Mouse (Mus musculus) embryonic facial prominence, embryonic 13.5 days (tissue): Measurements from ENCODE around the gene Trp53rkb. TPM values are rescaled to one million over a fixed set of nuclear protein-coding genes. Genes with fewer than 3 reads are reported as not detected.
A peak's percentile ranks its signal among the peaks of the same experiment; 100 is the strongest.
"Not testable (repeated sequence)": the region's sequence is repeated elsewhere in the genome, so short reads cannot be mapped to it uniquely, and the experiment has no call there.

Experiments used
- ATAC-seq: fragments of 200-750 bp; cut with Nextera tagmentation; 2 replicates; pipeline ENCODE4 v1.8.0; 2017; ENCODE audit warnings: low read depth; ENCODE audit not compliant: insufficient number of reproducible peaks, insufficient read depth, low FRiP score, low TSS enrichment
- H3K27ac ChIP-seq: fragments of 300-500 bp; sonication (generic); 2 replicates; pipeline ENCODE4 v1.5.1; 2015; ENCODE audit warnings: moderate library complexity, mild to moderate bottlenecking, inconsistent platforms
- H3K27me3 ChIP-seq: fragments of 300-500 bp; sonication (generic); 2 replicates; pipeline ENCODE4 v1.6.1; 2015; ENCODE audit warnings: mild to moderate bottlenecking, inconsistent platforms
- H3K36me3 ChIP-seq: fragments of 300-500 bp; sonication (generic); 2 replicates; pipeline ENCODE4 v1.6.1; 2015; ENCODE audit warnings: mild to moderate bottlenecking, inconsistent platforms
- H3K4me1 ChIP-seq: fragments of 300-500 bp; sonication (generic); 2 replicates; pipeline ENCODE4 v1.6.1; 2015; ENCODE audit warnings: inconsistent platforms
- H3K4me2 ChIP-seq: fragments of 300-500 bp; sonication (generic); 2 replicates; pipeline ENCODE4 v1.6.1; 2015; ENCODE audit warnings: moderate library complexity, mild to moderate bottlenecking, inconsistent platforms
- H3K4me3 ChIP-seq: fragments of 300-500 bp; sonication (generic); 2 replicates; pipeline ENCODE4 v1.5.1; 2015; ENCODE audit warnings: mild to moderate bottlenecking, inconsistent platforms
- H3K9ac ChIP-seq: fragments of 300-500 bp; sonication (generic); 2 replicates; pipeline ENCODE4 v1.6.1; 2015; ENCODE audit warnings: mild to moderate bottlenecking, inconsistent platforms
- H3K9me3 ChIP-seq: fragments of 300-500 bp; sonication (generic); 2 replicates; pipeline ENCODE4 v1.6.1; 2016; ENCODE audit warnings: inconsistent platforms
- WGBS: fragments of 180-500 bp; shearing (Covaris S2); methylation state at CpG from one replicate; pipeline ENCODE4 v1.1.7; 2015; ENCODE audit warnings: mixed read lengths; 5-methylcytosine and 5-hydroxymethylcytosine counted together
- polyA plus RNA-seq: library from polyadenylated mRNA; unstranded; fragments of >200 nt; fragmentation: Nextera tagmentation; extraction: Ambion mirVana; gene quantifications from 2 replicates; pipeline ENCODE4 v1.2.1, GENCODE M21; 2015

The Trp53rkb gene
- polyA plus RNA-seq, 1 experiment from 2014 or later: 10.4 TPM

DNA sequence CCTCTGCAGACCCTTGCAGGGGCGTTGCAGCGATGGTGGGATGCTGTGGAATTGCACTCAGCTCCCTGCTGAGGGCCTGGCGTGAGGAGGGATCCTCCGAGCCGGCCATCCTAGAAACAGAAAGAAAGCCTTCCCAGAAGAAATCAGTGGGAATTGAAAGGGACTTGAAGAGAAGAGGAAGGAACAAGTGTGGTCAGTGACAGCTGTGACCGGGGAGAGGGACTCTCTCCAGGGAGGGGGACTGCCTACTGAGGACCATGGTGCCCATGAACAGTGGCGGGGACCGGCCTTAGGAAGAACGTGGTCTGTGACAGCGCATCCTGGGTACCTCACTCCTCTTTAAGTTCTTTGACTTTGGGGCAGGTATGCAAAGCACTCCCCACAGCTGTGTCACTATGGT, 18.7 kb upstream of the Trp53rkb start:
- Histone ChIP-seq H3K36me3 (no peaks in the 10 kb centered on the region), H3K4me2 (no peak overlapping the region), H3K27me3 (no peaks in the 10 kb centered on the region), H3K9ac (no peak overlapping the region), H3K9me3 (no peaks in the 10 kb centered on the region), H3K4me1 (no peaks in the 10 kb centered on the region), H3K4me3 (no peak overlapping the region), H3K27ac (no peak overlapping the region)
- 86% methylated on average over 10 of the region's 10 CpGs for WGBS
- ATAC-seq: no peak

DNA sequence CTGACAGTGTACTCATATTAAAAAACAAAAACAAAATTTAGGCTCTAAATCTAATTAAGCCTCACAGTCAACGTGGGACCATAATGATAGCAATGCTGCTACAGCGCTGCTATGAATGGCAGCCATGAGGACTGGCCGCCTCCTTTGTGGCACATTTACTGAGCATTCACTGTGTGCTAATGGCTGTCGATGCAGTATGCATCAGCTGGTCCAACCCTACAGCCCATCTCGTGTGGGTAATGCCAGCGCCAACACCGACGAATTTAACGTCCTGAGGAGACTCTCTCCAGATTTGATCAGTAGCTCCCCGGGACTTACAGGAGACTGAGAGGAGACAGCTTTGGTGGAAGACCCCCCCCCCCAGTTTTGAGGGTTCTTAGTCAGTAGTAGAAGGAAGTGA, 18.1 kb upstream of the Trp53rkb start:
- no peak for ATAC-seq
- Histone ChIP-seq H3K4me3 (no peak overlapping the region), H3K36me3 (no peaks in the 10 kb centered on the region), H3K9me3 (no peaks in the 10 kb centered on the region), H3K4me1 (no peaks in the 10 kb centered on the region), H3K27ac (no peak overlapping the region), H3K4me2 (no peak overlapping the region), H3K27me3 (no peaks in the 10 kb centered on the region), H3K9ac (no peak overlapping the region)
- 86% methylated on average over 10 of the region's 10 CpGs for WGBS

DNA sequence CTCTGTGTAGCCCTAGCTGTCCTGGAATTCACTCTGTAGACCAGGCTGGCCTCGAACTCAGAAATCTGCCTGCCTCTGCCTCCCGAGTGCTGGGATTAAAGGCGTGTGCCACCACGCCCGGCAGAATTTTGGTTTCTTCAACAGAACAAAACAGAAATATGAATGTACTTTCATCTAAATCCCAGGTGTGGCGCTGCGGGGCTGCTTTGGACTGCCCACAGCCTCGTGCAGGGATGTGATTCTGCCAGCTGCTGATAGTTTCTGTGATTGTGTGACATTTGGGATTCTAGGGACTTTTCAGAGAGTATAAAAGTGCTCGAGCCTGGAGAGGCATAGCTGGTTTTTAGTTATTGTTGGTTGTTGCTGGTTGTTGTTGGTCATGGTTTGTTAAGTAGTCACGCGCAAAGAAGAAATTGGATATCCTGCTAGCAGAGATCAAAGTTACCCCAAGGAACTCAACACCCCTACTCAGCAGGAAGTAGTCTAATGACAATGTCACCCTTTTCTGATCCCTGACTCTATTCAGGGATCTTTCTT, 16.9 kb upstream of the Trp53rkb start:
- H3K36me3 ChIP-seq: no peaks in the 10 kb centered on the region
- peak overlapping the region; percentile 69; the same call in 1 of the 2 replicates for H3K27ac ChIP-seq
- no peak overlapping the region for H3K4me3 ChIP-seq
- H3K9me3 ChIP-seq: no peaks in the 10 kb centered on the region
- peaks cover 6% of the 10 kb centered on the region for H3K4me1 ChIP-seq
- H3K9ac ChIP-seq: no peak overlapping the region
- WGBS: 51% methylated on average over 11 of the region's 11 CpGs
- H3K4me2 ChIP-seq: no peak overlapping the region
- no peak for ATAC-seq
- no peaks in the 10 kb centered on the region for H3K27me3 ChIP-seq

DNA sequence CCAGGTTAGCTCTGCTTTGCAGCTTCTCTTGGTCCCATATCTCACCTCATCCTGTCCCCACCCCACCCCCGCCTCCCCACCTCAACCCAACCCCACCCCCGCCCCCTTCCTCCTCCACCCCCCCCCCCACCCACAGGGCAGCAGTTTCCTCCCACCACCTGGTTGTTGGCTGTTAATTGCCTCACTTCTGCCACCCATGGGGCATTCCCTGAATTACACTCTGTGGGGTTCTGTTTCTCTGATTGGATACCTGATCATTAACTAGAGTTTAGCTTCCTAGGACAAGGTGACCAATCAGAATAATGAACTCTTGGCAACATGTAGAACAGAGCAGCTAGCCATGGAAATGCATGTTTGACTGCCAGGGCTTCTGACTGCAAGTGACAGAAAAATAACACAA, 16.1 kb upstream of the Trp53rkb start:
- Histone ChIP-seq H3K27ac (0 out of 2 replicates have a peak overlapping the region, but pooled peaks have one; percentile 69), H3K4me3 (no peak overlapping the region), H3K4me2 (no peak overlapping the region), H3K9me3 (no peaks in the 10 kb centered on the region), H3K4me1 (peaks cover 13% of the 10 kb centered on the region), H3K36me3 (no peaks in the 10 kb centered on the region), H3K27me3 (no peaks in the 10 kb centered on the region), H3K9ac (no peak overlapping the region)
- WGBS: 12% methylated on average over 2 of the region's 2 CpGs
- no peak for ATAC-seq

DNA sequence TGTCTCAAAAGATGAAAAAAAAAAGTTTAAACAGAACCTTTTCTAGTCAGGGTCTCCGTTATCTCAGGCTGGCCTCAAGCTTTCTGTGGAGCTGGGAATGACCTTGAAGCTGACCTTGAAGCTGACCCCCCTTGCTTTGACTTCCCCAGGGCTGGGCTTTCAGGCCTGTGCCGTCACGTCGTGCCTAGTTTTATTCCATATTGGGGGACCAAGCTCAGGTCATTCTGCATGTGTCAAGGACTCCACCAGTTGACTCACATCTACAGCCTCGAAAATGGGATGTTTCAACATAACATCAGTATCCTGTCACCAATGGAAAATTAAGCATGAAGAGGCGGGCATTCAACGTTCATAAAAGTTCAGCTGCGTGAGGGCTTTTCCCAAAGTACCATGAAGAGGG, 12.4 kb upstream of the Trp53rkb start:
- Histone ChIP-seq H3K4me1 (peaks cover 13% of the 10 kb centered on the region), H3K36me3 (no peaks in the 10 kb centered on the region), H3K4me2 (no peak overlapping the region), H3K27me3 (no peaks in the 10 kb centered on the region), H3K9ac (no peak overlapping the region), H3K27ac (peak overlapping the region; percentile 69; the same call in 1 of the 2 replicates), H3K4me3 (no peak overlapping the region), H3K9me3 (no peaks in the 10 kb centered on the region)
- no peak for ATAC-seq
- WGBS: 47% methylated on average over 8 of the region's 8 CpGs

DNA sequence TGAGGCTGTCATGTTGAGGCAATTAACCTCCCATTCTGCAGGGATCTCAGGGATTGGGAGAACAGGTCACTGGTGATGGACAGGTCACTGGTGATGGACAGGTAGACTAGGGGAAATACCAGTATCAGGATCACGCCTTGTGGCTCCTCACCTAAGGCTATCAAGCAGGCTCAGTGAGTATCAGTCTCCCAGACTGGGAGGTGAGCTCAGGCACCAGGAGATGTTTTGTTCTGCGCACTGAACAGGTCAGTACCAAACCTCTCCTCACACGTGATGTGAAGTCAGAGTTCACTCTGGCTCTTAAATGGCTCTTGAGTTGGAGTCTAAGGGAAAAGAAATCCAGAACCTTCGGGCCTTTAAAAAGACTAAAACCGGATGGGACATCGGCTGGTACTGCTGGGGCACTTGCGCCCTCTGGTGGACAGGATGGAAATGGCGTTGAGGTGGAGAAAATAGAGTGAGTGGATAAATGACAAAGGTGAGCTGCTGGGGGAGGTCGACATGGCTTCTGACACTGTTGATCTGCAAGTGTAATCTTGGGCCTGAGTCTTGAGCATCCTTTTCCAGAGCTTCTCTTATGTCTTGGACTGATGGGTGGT, 11.3 kb upstream of the Trp53rkb start:
- H3K9ac ChIP-seq: 0 out of 2 replicates have a peak overlapping the region, but pooled peaks have one; percentile 21
- H3K9me3 ChIP-seq: no peaks in the 10 kb centered on the region
- no peaks in the 10 kb centered on the region for H3K27me3 ChIP-seq
- H3K36me3 ChIP-seq: no peaks in the 10 kb centered on the region
- H3K4me3 ChIP-seq: no peak overlapping the region
- 12% methylated on average over 9 of the region's 9 CpGs for WGBS
- no peak overlapping the region for H3K4me2 ChIP-seq
- peaks cover 19% of the 10 kb centered on the region for H3K4me1 ChIP-seq
- ATAC-seq: no peak
- H3K27ac ChIP-seq: peak overlapping the region; percentile 33; the same call in 1 of the 2 replicates

DNA sequence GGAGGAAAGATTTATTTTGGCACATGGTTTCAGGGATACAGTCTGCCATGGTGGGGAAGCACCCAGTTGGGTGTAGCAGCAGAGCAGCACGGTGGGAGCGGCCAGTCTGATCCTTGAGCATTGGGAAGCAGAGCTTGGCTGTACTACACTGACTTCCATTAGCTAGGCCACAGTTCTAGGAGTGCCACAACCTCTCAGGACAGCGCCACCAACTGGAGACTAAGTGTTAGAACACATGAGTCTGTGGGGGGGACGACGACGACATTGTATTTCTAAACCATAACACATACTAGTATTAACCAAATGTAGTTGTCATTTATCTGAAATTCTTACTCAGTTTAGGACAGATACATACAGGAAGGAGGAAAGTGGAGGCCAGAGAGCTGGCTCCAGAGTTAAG, 8.0 kb upstream of the Trp53rkb start:
- Histone ChIP-seq H3K4me2 (no peak overlapping the region), H3K9me3 (no peaks in the 10 kb centered on the region), H3K27me3 (no peaks in the 10 kb centered on the region), H3K9ac (no peak overlapping the region), H3K36me3 (no peaks in the 10 kb centered on the region), H3K27ac (no peak overlapping the region), H3K4me3 (no peak overlapping the region), H3K4me1 (peaks cover 26% of the 10 kb centered on the region)
- no peak for ATAC-seq
- WGBS: 80% methylated on average over 6 of the region's 6 CpGs

DNA sequence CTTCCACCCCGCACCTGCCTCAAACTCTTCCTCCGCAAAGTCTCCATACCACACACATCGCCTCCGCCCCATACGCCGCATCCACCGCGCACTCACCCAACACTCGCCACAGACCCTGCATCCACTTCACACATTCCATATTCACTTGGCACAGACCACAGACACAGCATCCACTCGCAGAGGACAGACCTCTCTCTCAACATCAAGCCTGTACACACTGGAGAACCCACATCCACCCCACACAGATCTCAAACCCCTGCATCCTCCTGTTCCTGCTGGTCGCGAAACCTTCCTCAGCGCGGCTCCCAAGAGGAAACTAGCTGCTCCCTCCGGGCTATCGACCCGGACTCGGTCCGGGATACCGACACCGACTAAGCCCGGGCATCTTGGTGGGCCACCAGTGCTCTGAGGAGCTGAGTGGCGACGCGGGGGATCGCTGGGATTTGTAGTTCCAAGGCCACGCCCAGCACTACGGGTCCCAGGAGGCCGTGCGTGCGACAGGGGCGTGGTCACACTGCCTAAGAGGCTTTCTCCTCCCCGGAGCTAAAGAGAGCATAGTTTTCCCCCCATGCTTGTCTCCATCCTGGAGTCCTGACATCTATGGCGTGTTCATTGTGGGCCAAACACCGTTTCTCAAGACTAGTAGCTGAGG, 5.9 kb upstream of the Trp53rkb start:
- under 1% methylated on average over 35 of the region's 35 CpGs for WGBS
- H3K4me2 ChIP-seq: peak overlapping the region; percentile 88
- peak; percentile 91 for ATAC-seq

DNA sequence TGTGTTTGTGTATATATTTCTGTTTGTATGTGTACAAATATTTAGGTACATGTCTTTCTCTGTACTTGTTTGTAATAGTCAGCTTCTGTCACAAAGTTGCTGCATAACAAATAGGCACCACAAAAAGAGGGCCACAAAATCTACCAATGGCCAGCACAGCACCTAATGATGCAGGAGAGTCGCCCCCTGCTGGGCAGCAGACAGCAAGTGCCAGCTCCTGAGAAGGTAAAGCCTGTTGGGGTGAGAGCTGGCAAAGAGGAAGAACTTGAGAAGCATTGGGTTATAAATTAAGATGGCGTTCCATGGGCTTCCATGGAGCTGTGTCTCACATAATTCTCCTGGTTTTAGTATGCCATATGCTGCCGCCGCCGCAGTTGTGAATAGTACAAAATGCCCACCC, 593 bp upstream of the Trp53rkb start:
- no peak overlapping the region for H3K4me2 ChIP-seq
- H3K27me3 ChIP-seq: no peaks in the 10 kb centered on the region
- H3K4me1 ChIP-seq: peaks cover 18% of the 10 kb centered on the region
- peaks cover 10% of the 10 kb centered on the region for H3K36me3 ChIP-seq
- no peak overlapping the region for H3K4me3 ChIP-seq
- 79% methylated on average over 5 of the region's 5 CpGs for WGBS
- ATAC-seq: no peak
- no peak overlapping the region for H3K9ac ChIP-seq
- no peaks in the 10 kb centered on the region for H3K9me3 ChIP-seq
- H3K27ac ChIP-seq: no peak overlapping the region

More for the DNA sequence above, 5.9 kb upstream of the Trp53rkb start:
- Histone ChIP-seq H3K9ac (peak overlapping the region; percentile 83), H3K9me3 (no peaks in the 10 kb centered on the region), H3K27ac (no peak overlapping the region), H3K4me1 (peaks cover 13% of the 10 kb centered on the region), H3K4me3 (peak overlapping the region; percentile 72), H3K27me3 (no peaks in the 10 kb centered on the region), H3K36me3 (no peaks in the 10 kb centered on the region)

DNA sequence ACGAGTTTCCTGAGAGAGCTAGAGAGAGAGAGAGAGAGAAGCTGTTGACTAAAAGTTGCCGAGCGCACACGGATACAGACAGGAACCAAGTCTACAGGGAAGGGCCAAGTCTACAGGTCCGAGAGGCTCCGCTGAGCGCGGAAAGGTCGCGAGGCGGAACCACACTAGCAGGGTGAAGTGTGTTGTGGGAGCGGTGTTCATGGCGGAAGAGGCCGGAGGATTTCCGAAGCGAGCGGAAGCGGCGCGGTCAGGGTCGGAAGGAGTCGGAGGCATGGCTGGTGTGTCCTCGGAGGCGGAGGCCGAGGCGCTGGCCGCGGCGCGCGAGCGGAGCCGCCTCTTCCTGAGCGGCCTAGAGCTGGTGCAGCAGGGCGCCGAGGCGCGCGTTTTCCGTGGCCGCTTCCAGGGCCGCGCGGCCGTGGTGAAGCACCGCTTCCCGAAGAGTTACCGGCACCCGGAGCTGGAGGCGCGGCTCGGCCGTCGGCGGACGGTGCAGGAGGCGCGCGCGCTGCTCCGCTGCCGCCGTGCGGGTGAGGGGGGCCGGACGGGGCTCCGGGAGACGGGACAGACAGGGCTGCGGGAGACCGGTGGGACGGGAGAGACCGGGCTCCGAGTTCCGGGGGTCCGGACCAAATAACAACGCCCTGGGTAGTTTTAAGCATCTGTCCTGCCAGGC, 1.3 kb downstream of the Trp53rkb start:
- Histone ChIP-seq H3K4me2 (peak overlapping the region; percentile 70), H3K9ac (peak overlapping the region; percentile 89), H3K4me1 (peaks cover 14% of the 10 kb centered on the region), H3K36me3 (peaks cover 30% of the 10 kb centered on the region), H3K4me3 (peak overlapping the region; percentile 79), H3K27ac (peak overlapping the region; percentile 79)
- H3K27me3 ChIP-seq, H3K9me3 ChIP-seq: not testable (repeated sequence)
- ATAC-seq: peak; percentile 85
- under 1% methylated on average over 76 of the region's 76 CpGs for WGBS

DNA sequence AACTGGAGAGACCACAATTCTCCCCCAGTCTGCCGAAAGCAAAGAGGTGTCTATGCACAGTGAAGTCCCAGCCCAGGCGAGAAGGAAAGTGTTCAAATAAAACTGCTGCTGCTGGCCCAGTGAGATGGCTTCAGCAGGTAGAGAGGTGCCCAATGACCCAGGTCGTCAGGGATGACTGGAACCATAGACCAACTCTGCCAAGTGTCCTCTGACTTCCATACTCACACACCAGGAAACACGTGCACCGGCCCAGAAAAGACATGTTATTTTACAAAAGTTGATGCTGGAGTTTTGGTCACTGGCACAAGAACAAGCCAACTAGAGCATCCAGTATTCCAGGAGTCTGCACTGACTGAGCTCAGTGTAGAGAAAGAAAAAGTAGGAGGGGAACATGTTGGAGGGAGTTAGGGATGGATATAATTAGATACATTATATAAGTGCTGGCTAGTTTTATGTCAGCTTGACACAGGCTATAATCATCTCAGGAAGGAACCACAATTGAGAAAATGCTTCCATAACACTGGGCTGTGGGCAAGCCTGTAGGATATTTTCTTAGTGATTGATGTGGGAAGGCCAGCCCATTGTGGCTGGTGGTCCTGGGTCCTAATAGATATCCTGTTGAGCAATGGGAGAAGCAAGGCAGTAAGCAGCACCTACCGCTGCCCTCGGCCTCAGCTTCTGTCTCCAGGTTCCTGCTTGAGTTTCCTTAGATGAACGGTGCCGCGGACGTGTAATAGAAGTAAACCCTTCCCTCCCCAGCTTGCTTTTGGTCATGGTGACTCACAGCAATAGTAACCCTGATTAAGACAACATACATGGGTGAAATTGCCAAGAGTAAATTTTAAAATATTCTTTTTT, 7.5 kb downstream of the Trp53rkb start:
- no peaks in the 10 kb centered on the region for H3K9me3 ChIP-seq
- no peak overlapping the region for H3K4me3 ChIP-seq
- H3K27ac ChIP-seq: no peak overlapping the region
- peaks cover 35% of the 10 kb centered on the region for H3K36me3 ChIP-seq
- ATAC-seq: no peak; the same call in 1 of the 2 replicates
- H3K9ac ChIP-seq: no peak overlapping the region
- no peaks in the 10 kb centered on the region for H3K27me3 ChIP-seq
- no peak overlapping the region for H3K4me2 ChIP-seq
- 76% methylated on average over 11 of the region's 11 CpGs for WGBS
- peaks cover under 1% of the 10 kb centered on the region; the same call in 1 of the 2 replicates for H3K4me1 ChIP-seq
